ENCODE assay signal across 16 mouse cellular contexts in the genomic region with DNA sequence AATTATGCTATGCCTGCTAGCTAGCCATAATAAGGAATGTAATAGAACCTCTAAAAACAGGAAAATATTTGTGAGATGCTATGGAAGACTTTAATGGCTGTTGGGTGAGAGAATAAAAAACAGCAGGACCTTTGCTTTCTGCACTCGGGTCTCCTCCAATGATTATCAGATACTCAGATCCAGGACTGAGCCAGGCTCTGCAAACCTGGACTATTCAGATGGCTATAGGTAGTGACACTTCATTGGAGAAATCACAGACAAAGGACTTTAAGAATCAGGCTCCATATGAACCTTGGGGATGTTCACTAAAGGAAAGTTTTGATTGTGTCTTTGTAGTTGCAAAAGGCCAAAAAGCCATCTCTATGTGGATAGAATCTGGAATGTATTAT. TPM values are rescaled to one million over a fixed set of nuclear protein-coding genes. Genes with fewer than 3 reads are reported as not detected.
DNase-seq lines count a peak whose midpoint lies in the region; ATAC-seq and TF ChIP-seq lines count a peak whose summit lies in the region.
"Had no signal": no experiment of that assay in that cellular context is flagged by ENCODE, and none has a peak within 500 bp of the region (broad histone marks: within the 10 kb centered on the region; RNA-seq: fewer than 3 reads in every experiment).

No protein-coding gene starts in this region.

- no peak for DNase-seq in midbrain, embryonic 14.5 days
- no peak for DNase-seq in hindbrain, postnatal 0 days (ENCODE audit: low spot score)
- DNase-seq: adrenal gland, postnatal 10 days; cerebellum, adult 18-20 months; cerebellum, adult 9-11 months; cerebellum, postnatal 36 days; gastrocnemius, postnatal 10 days had no signal

- WGBS in forebrain, embryonic 15.5 days, result 86% methylated on average over 1 of the region's 1 CpGs
- 94% methylated on average over 1 of the region's 1 CpGs for WGBS in forebrain, embryonic 12.5 days
- 95% methylated on average over 1 of the region's 1 CpGs for WGBS in hindbrain, embryonic 13.5 days
- WGBS in hindbrain, embryonic 12.5 days, result 80% methylated on average over 1 of the region's 1 CpGs
- WGBS in midbrain, embryonic 12.5 days, result 73% methylated on average over 1 of the region's 1 CpGs
- WGBS in midbrain, embryonic 14.5 days, result 81% methylated on average over 1 of the region's 1 CpGs
- 92% methylated on average over 1 of the region's 1 CpGs for WGBS in hindbrain, postnatal 0 days

- H3K4me1 ChIP-seq in forebrain, embryonic 15.5 days, result no peaks in the 10 kb centered on the region
- peaks cover 15% of the 10 kb centered on the region for H3K4me1 ChIP-seq in forebrain, embryonic 12.5 days
- no peaks in the 10 kb centered on the region for H3K4me1 ChIP-seq in hindbrain, embryonic 13.5 days (replicated peaks)
- no peaks in the 10 kb centered on the region for H3K4me1 ChIP-seq in hindbrain, embryonic 12.5 days
- H3K4me1 ChIP-seq in midbrain, embryonic 12.5 days, result peaks cover 5% of the 10 kb centered on the region; the same call in 1 of the 2 replicates
- no peaks in the 10 kb centered on the region for H3K4me1 ChIP-seq in midbrain, embryonic 14.5 days (ENCODE audit: control insufficient read depth, insufficient read depth, low read length)
- H3K4me1 ChIP-seq in hindbrain, postnatal 0 days (ENCODE audit: insufficient read depth, low read length), result no peaks in the 10 kb centered on the region
- H3K4me1 ChIP-seq: embryonic facial prominence, embryonic 13.5 days; heart, embryonic 10.5 days had no signal

- peak; percentile 13; the same call in 1 of the 2 replicates for ATAC-seq in forebrain, embryonic 15.5 days (replicated peaks)
- no peak for ATAC-seq in forebrain, embryonic 12.5 days (ENCODE audit: low FRiP score)
- peak; percentile 39; the same call in 1 of the 2 replicates for ATAC-seq in hindbrain, embryonic 13.5 days (ENCODE audit: low FRiP score)
- ATAC-seq in hindbrain, embryonic 12.5 days (ENCODE audit: low FRiP score), result no peak
- ATAC-seq in midbrain, embryonic 12.5 days (ENCODE audit: low FRiP score, low read depth), result 0 out of 2 replicates have a peak, but pooled peaks have one; percentile 11
- no peak for ATAC-seq in midbrain, embryonic 14.5 days (ENCODE audit: low FRiP score, low TSS enrichment)
- peak; percentile 51; the same call in 1 of the 2 replicates for ATAC-seq in hindbrain, postnatal 0 days
- ATAC-seq: inflammation-experienced regulatory T-cells, adult 6 months; intestine, postnatal 0 days had no signal

- H3K4me2 ChIP-seq in forebrain, embryonic 15.5 days (replicated peaks), result no peak overlapping the region
- H3K4me2 ChIP-seq in forebrain, embryonic 12.5 days, result no peak overlapping the region
- H3K4me2 ChIP-seq in hindbrain, embryonic 13.5 days, result no peak overlapping the region
- no peak overlapping the region for H3K4me2 ChIP-seq in hindbrain, embryonic 12.5 days (replicated peaks)
- H3K4me2 ChIP-seq in midbrain, embryonic 12.5 days (replicated peaks), result no peak overlapping the region
- no peak overlapping the region for H3K4me2 ChIP-seq in midbrain, embryonic 14.5 days (ENCODE audit: low read length)
- H3K4me2 ChIP-seq in hindbrain, postnatal 0 days (ENCODE audit: low read depth, low read length), result no peak overlapping the region
- H3K4me2 ChIP-seq: embryonic facial prominence, embryonic 13.5 days had no signal

- no peaks in the 10 kb centered on the region for H3K36me3 ChIP-seq in forebrain, embryonic 15.5 days
- no peaks in the 10 kb centered on the region for H3K36me3 ChIP-seq in forebrain, embryonic 12.5 days (replicated peaks)
- no peaks in the 10 kb centered on the region for H3K36me3 ChIP-seq in hindbrain, embryonic 13.5 days
- H3K36me3 ChIP-seq in hindbrain, embryonic 12.5 days, result no peaks in the 10 kb centered on the region
- no peaks in the 10 kb centered on the region for H3K36me3 ChIP-seq in midbrain, embryonic 12.5 days
- H3K36me3 ChIP-seq in midbrain, embryonic 14.5 days (ENCODE audit: control insufficient read depth, insufficient read depth, low read length), result no peaks in the 10 kb centered on the region
- no peaks in the 10 kb centered on the region for H3K36me3 ChIP-seq in hindbrain, postnatal 0 days (ENCODE audit: insufficient read depth, low read length)
- H3K36me3 ChIP-seq: embryonic facial prominence, embryonic 13.5 days; heart, embryonic 10.5 days had no signal

- no peaks in the 10 kb centered on the region for H3K27me3 ChIP-seq in forebrain, embryonic 15.5 days
- H3K27me3 ChIP-seq in forebrain, embryonic 12.5 days, result 0 out of 2 replicates have a peak, but pooled peaks cover 9% of the 10 kb centered on the region
- H3K27me3 ChIP-seq in hindbrain, embryonic 13.5 days, result no peaks in the 10 kb centered on the region
- no peaks in the 10 kb centered on the region for H3K27me3 ChIP-seq in hindbrain, embryonic 12.5 days
- H3K27me3 ChIP-seq in midbrain, embryonic 12.5 days, result peaks cover 22% of the 10 kb centered on the region
- H3K27me3 ChIP-seq in midbrain, embryonic 14.5 days (ENCODE audit: control insufficient read depth, insufficient read depth, low read length), result no peaks in the 10 kb centered on the region
- H3K27me3 ChIP-seq in hindbrain, postnatal 0 days (ENCODE audit: insufficient read depth, low read length), result no peaks in the 10 kb centered on the region
- H3K27me3 ChIP-seq: embryonic facial prominence, embryonic 13.5 days had no signal

- H3K9ac ChIP-seq in forebrain, embryonic 15.5 days (replicated peaks), result no peak overlapping the region
- no peak overlapping the region for H3K9ac ChIP-seq in forebrain, embryonic 12.5 days
- H3K9ac ChIP-seq in hindbrain, embryonic 13.5 days, result no peak overlapping the region
- no peak overlapping the region for H3K9ac ChIP-seq in hindbrain, embryonic 12.5 days
- no peak overlapping the region for H3K9ac ChIP-seq in midbrain, embryonic 12.5 days (replicated peaks)
- H3K9ac ChIP-seq in midbrain, embryonic 14.5 days (replicated peaks; ENCODE audit: low read length), result no peak overlapping the region
- no peak overlapping the region for H3K9ac ChIP-seq in hindbrain, postnatal 0 days (replicated peaks; ENCODE audit: low read length)
- H3K9ac ChIP-seq: embryonic facial prominence, embryonic 13.5 days had no signal

- no peak overlapping the region for H3K27ac ChIP-seq in forebrain, embryonic 15.5 days (replicated peaks)
- H3K27ac ChIP-seq in forebrain, embryonic 12.5 days, result no peak overlapping the region
- H3K27ac ChIP-seq in hindbrain, embryonic 13.5 days, result no peak overlapping the region
- no peak overlapping the region for H3K27ac ChIP-seq in hindbrain, embryonic 12.5 days
- H3K27ac ChIP-seq in midbrain, embryonic 12.5 days (replicated peaks), result no peak overlapping the region
- no peak overlapping the region for H3K27ac ChIP-seq in midbrain, embryonic 14.5 days (replicated peaks; ENCODE audit: low read depth, low read length)
- no peak overlapping the region for H3K27ac ChIP-seq in hindbrain, postnatal 0 days
- H3K27ac ChIP-seq: embryonic facial prominence, embryonic 13.5 days; heart, embryonic 10.5 days had no signal

- no peak for TF ChIP-seq CTCF in hindbrain, postnatal 0 days (IDR thresholded peaks at IDR 0.05; ENCODE audit: low read depth)

- no peaks in the 10 kb centered on the region for H3K9me3 ChIP-seq in forebrain, embryonic 15.5 days
- H3K9me3 ChIP-seq in forebrain, embryonic 12.5 days, result no peaks in the 10 kb centered on the region
- no peaks in the 10 kb centered on the region for H3K9me3 ChIP-seq in hindbrain, embryonic 13.5 days
- no peaks in the 10 kb centered on the region for H3K9me3 ChIP-seq in hindbrain, embryonic 12.5 days (replicated peaks)
- no peaks in the 10 kb centered on the region for H3K9me3 ChIP-seq in midbrain, embryonic 12.5 days
- no peaks in the 10 kb centered on the region for H3K9me3 ChIP-seq in midbrain, embryonic 14.5 days (ENCODE audit: control insufficient read depth, low read length)
- no peaks in the 10 kb centered on the region for H3K9me3 ChIP-seq in hindbrain, postnatal 0 days (ENCODE audit: low read length)
- H3K9me3 ChIP-seq: embryonic facial prominence, embryonic 13.5 days; heart, embryonic 10.5 days had no signal

- H3K4me3 ChIP-seq in forebrain, embryonic 15.5 days, result no peak overlapping the region
- H3K4me3 ChIP-seq in forebrain, embryonic 12.5 days (replicated peaks), result no peak overlapping the region
- H3K4me3 ChIP-seq in hindbrain, embryonic 13.5 days, result no peak overlapping the region
- no peak overlapping the region for H3K4me3 ChIP-seq in hindbrain, embryonic 12.5 days
- H3K4me3 ChIP-seq in midbrain, embryonic 12.5 days, result no peak overlapping the region
- no peak overlapping the region for H3K4me3 ChIP-seq in midbrain, embryonic 14.5 days (replicated peaks; ENCODE audit: low read depth, low read length)
- no peak overlapping the region for H3K4me3 ChIP-seq in hindbrain, postnatal 0 days (ENCODE audit: low read length)
- H3K4me3 ChIP-seq: embryonic facial prominence, embryonic 13.5 days; heart, embryonic 10.5 days had no signal

RNA-seq across cellular contexts. Expression of a gene that starts 26.7 kb away (rescaled TPM):
- polyA plus RNA-seq in forebrain, embryonic 15.5 days (2015; fragmentation: Nextera tagmentation; extraction: Ambion mirVana), result 30.5 and 34.7 TPM in 2 replicates
- 34.2 and 34.5 TPM in 2 replicates for polyA plus RNA-seq in forebrain, embryonic 12.5 days (2016; fragmentation: Nextera tagmentation; extraction: Ambion mirVana)
- 31.7 and 33.4 TPM in 2 replicates for polyA plus RNA-seq in hindbrain, embryonic 13.5 days (2015; fragmentation: Nextera tagmentation; extraction: Ambion mirVana)
- polyA plus RNA-seq in hindbrain, embryonic 12.5 days (2016; fragmentation: Nextera tagmentation; extraction: Ambion mirVana), result 39.7 and 39.9 TPM in 2 replicates
- polyA plus RNA-seq in midbrain, embryonic 12.5 days (2016; fragmentation: Nextera tagmentation; extraction: Ambion mirVana), result 35.6 and 38.3 TPM in 2 replicates
- polyA plus RNA-seq in midbrain, embryonic 14.5 days (2014; fragmentation: Nextera tagmentation; extraction: Ambion mirVana), result 27.1 and 31.5 TPM in 2 replicates
- 24.4 and 27.0 TPM in 2 replicates for total RNA-seq in hindbrain, postnatal 0 days (2014; rRNA removed)
- 18.4 and 19.3 TPM in 2 replicates for polyA plus RNA-seq in hindbrain, postnatal 0 days (2015; fragmentation: Nextera tagmentation; extraction: Ambion mirVana)

Comparison
In these comparisons a context has a peak if more than half of its experiments do, and no peak if none do; other contexts are left out.
1. ATAC-seq: peak in forebrain, embryonic 15.5 days (single experiment), hindbrain, embryonic 13.5 days (single experiment), midbrain, embryonic 12.5 days (single experiment) and hindbrain, postnatal 0 days (single experiment); none in forebrain, embryonic 12.5 days (single experiment), hindbrain, embryonic 12.5 days (single experiment) and midbrain, embryonic 14.5 days (single experiment).